Mouse (Mus musculus): ENCODE measurements around the gene Shoc2.
"Not testable (repeated sequence)": the region's sequence is repeated elsewhere in the genome, so short reads cannot be mapped to it uniquely, and the experiment has no call there.

The Shoc2 gene

DNA sequence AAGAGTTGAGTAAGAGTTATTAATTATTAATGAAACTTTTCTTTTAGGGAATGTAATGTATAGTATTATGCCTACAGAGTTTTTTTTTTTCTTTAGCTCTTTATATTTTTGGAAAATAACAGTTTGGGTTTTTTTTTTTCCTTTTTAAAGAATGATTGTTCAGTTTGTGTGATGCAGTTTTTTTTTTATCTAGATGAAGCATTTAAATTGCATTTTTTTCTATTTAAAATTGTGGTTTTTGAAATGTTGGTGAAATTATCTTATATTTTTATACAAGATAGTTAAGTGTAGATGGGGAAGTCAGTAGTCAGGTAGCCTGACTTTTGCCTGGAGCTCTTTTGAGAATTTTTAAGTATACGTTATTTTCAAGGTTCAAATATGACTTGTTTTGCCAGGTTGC lies 17.4 kb upstream of the Shoc2 start:
- intact Hi-C loops (cut with DNase I) = loop anchor here (5.0 kb wide), 1 partner anchor 159 kb away; no protein-coding TSS in a partner anchor

DNA sequence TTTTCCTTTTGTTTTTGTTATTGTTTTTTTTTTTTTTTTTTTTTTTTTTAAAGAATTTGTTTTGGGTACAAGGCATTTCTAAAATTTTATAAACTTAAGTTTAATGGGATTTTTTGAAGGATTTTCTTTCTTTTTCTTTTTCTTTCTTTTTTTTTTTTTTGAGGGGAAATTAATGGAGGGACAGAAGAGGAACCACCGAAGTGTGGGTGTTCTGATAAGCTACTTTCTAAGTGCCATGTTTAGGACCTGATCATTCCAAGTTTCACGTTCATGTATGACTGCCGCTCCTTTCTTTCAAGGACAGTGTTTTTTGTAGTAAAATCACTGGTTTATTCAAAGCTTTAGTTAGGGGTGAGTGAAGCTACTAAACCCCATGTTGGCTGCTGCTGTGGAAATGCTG lies 14.9 kb upstream of the Shoc2 start:
- intact Hi-C loops (cut with DNase I) = loop anchor here (5.0 kb wide), 1 partner anchor 162 kb away; no protein-coding TSS in a partner anchor

DNA sequence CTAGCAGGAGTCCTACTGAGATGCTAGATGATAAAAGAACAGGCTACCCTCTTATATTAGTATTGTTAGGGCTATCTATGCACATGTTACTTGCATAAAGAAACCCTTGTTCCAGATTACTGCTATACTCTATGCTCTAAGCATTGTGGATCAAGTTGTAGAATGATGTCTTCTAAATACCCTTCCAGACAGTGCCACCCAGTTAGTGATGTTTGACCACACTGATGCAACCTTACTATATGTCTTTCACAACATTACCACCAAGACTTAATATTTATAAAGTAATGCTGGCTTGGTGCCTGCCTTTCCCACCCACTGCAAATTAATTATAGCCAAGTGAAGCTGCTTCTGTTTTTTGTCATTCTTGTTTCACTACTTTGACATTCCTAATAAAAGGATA lies 11.1 kb upstream of the Shoc2 start:
- intact Hi-C loops (cut with DNase I) = no loop called here

DNA sequence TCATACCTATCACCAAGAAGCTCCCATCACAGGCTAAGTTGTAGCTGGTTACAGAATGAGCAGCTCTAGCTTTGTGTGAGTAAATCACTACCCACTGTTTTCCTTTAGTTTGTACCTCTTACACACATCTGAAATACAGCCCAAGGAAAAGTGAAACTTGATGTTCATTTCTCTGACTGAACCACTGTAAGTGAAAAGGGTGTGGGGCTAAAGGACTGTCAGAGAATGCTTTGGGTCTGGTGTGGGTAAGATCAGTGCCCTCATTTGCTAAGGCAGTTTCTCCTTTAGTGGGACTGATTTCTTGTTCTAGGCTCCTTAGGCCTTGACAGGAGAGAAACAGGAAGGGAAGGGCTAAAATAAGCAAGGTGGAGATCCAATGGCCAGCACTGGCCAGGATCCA lies 10.1 kb upstream of the Shoc2 start:
- intact Hi-C loops (cut with DNase I) = no loop called here

DNA sequence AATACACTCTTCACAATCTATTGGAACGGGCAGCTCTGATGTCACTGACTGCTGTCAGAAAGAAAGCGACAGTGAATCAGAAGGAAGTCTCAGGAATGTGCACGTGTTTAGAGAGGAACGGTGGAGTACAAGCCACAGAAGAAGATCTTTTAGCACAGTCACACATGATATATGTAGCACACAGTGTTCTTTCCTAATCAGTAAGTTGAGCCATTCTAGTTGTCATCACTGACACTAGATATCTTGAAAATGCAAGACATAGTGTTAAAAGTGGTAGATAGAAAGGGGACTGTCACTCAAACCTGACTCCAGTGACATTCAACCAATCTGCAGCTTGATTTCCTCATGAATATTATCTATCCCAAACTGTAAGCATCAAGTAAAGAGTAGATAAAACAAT lies 4.6 kb upstream of the Shoc2 start:
- intact Hi-C loops (cut with DNase I) = no loop called here

DNA sequence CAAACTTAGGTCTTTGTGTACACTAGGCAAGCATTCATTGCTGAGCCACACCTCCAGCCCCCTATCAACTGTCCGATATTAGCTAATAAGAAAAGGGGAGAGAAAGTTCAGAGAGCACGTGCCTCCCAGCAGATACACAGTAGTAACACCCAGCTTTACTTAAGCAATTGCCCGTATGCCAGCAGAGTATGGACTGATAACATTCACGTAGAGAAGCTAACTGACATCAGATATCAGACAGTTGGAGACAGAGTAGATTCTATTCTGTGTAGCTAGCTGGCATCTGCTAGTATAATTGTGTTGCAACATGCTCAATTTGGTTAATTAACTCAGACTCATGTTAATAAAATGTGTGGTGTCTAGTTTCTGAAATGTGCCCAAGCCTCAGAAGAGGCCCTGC lies 3.0 kb upstream of the Shoc2 start:
- intact Hi-C loops (cut with DNase I) = loop anchor here (5.0 kb wide), 1 partner anchor 34 kb away; no protein-coding TSS in a partner anchor

DNA sequence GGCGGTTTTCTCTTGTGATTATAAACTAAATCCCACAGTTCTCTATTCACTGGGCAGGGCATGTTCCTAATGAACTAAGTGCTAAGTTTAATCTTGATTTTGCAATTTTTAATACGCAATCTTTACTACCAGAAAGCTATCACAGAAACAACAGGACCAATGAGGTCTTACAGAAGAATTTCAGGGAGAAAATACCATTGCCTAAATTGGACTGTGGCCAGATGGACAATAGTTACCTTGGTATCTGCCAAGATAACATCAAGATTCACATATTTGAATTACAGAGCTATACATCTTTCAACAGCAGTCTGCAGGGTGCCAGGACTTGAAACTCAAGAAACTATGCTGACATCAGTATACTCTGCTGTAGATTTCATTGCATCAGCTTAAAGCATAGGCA lies 1.8 kb upstream of the Shoc2 start:
- intact Hi-C loops (cut with DNase I) = loop anchor here (5.0 kb wide), 1 partner anchor 35 kb away; no protein-coding TSS in a partner anchor

DNA sequence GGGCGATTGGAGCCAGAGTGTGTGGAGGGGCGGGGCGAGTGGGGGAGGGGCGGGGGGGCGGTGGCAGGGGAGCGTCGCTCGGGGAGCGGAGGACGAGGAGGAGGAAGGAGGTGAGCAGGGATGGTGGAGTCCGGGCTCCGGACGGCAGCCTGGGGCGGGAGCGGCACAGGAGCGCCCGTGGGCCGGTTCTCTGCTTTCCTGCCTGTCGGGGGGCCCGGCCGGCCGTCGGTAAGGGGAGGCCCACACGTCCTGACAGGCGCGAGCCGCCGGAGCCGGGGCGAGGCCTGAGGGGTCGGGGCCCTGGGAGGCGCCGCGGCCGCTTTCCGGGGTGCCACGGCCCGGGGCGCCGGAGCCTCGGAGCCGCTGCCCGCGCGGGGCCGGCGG lies 672 bp downstream of the Shoc2 start:
- intact Hi-C loops (cut with DNase I) = loop anchor here (5.0 kb wide), 1 partner anchor 37 kb away; no protein-coding TSS in a partner anchor

DNA sequence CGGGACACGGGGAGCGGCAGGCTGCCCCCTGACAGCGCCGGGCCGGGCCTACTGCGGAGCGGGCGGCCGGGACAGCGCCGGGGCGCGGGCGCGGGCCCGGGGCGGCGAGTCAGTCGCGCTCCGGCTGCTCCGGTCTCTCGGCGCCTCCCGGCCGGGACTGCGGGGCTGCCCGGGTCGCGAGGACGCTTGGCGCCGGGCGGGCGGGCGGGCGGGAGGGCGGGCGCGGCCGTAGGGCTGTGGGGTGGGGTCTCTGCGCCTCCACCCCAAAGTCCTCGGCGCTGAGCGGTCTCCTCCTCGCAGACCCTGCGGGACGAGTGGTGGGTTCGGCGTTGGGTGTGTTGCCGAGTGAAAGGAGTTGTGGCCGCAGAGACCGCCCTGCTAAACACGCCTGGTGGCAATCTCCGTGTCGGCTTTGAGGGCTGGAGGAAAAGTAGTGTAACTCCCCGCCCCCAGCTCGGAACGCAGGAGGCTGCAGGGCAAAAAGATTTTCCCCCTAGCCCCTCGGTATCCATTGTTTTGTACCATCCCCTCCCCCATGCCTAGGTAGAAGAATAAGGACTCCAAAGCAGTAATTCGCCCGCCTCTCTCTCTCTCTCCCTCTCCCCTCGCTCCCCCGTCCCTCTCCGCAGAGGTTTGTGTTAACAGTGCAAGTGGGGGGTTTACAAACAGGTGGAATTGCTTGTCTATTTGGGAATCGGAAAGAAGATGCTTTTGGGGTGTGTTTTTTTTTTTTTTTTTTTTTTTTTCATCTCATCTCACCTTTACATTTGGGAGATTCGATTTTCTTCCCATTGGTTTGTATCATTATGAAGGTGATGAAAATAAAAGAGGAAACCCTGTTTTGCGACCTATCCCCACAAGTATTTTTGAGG lies 1.3 kb downstream of the Shoc2 start:
- intact Hi-C loops (cut with DNase I) = no loop called here

DNA sequence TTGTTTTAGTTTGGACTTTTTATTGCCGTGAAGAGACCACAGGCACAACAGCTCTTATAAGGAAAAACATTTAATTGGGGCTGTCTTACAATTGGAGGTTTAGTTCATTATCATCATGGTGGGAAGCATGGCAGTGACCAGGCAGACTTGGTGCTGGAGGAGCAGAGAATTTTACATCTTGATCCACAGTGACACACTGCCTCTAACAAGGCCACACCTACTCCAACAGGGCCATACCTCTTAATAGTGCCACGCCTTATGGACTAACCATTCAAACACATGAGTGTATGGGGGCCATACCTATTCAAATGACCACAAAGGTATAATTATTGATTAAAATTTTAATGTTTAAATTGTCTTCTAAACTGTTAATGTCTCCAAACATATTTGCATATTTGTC lies 13.4 kb downstream of the Shoc2 start:
- intact Hi-C loops (cut with DNase I) = no loop called here

DNA sequence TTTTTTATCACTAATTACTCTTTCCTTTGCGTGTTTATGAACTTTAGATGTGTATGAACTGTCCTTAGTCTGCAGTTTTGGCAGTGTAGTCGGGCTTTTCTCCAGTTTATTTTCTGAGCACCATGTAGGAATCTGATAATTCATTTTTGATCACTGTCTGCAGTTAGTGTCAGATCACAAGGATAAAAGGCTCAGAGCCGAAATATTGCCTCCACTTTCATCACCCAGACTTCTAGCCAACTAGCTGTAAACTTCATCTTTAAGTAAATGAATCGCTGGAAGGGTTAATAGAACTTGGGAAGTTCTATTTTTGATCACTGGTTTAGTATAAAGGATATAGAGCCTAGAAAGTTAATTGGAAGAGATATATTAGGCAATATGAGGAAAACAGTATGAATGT lies 18.4 kb downstream of the Shoc2 start:
- intact Hi-C loops (cut with DNase I) = no loop called here

DNA sequence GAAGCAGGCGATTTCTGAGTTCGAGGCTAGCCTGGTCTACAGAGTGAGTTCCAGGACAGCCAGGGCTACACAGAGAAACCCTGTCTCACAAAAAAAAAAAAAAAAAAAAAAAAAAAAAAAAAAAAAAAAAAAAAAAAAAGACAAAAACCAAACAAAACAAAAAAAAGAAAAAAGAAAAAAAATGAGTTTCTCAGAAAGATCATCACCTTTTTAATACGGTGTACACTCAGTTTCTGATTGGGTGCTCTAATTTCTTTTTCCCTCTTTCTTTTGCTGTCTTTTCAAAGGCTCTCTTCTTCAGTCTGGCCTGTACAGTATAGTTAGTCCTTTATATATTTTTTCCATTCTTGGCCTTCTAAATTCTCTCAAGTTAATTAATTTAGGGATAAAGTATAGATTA lies 20.2 kb downstream of the Shoc2 start:
- intact Hi-C loops (cut with DNase I) = not testable (repeated sequence)

DNA sequence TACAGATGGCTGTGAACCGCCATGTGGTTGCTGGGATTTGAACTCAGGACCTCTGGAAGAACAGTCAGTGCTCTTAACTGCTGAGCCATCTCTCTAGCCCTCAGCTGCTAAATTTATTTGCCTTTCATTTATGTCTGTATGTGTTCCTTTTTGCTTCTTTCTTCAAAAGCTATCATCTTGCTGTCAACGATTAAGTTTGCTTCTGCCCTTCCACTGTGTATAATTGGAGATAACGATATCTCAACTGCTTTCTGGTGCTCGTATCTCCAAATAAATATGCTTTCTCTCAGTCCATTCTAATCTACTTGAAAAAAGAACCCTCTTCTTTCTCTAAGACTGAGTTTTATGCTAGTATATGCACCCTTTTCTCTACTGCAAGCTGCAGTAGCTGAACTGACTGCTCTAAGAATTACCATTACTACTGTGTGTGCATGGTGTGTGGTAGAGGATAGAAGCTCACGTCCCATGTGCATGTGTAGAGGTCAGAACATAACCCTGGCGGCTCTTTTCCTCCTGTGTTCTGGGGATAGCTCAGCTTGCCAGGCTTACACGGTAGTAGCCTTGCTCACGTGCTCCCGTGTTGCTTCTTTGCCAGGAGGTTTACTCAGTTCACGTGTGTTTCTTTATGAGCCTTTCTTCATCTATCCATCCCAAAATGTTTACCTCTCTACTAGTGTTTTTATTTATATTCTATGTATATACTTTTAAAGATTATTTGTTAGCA lies 21.0 kb downstream of the Shoc2 start:
- intact Hi-C loops (cut with DNase I) = no loop called here

DNA sequence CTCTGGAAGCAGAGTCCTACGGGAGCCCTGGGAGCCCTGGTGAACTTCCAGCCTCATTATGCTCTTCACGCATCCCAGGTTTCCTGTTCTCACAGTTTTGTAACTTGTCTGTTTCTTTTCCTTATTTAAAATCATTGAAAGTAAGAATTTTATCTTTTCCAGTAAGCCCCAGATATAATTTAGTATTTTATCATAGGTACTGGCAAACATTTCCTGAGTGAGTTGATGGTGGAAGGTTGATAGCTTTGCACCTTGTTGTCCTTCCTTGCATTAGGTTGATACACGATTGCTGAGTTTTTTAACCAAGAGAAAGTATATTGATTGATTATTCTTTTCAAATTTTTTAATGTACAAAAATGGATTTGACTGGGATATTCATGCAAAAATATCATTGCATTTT lies 25.1 kb downstream of the Shoc2 start:
- intact Hi-C loops (cut with DNase I) = no loop called here

DNA sequence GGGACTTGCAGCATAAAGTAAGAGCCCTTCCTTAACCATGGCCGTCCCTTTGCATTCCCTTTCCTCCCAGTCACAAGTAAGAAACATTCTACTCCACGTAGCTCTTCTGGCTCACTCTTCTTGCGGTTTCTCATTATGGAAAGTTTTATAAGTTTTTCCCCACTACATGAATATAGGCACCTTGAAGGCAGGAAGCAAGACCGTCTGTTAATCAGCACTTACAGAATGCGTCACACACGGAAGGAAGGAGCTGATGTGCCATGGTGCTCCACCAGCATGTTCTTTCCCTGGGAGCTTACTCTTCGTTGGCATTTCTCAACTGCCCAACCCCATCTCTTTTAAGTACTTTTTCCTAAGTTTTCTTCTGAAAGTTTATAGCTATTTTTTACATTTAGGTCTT lies 27.8 kb downstream of the Shoc2 start:
- intact Hi-C loops (cut with DNase I) = no loop called here

DNA sequence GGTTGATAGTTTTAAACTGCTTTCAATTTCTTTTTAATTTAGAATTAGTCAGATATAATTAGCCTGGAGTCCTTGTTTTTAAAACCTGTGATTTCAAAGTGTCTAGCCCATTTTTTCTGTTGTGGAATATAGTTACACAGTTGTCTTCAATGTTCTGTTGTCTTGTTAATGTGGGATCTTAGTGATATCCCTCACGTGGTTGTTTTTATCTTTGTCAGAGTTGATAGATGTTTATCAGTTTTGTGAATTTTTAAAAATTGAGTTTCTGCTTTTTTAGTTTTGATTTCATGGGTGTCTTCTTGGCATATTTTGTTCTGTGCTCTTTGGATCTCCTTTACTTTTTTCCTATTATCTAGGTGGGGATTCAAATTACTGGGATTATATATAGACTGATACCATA lies 29.6 kb downstream of the Shoc2 start:
- intact Hi-C loops (cut with DNase I) = no loop called here

DNA sequence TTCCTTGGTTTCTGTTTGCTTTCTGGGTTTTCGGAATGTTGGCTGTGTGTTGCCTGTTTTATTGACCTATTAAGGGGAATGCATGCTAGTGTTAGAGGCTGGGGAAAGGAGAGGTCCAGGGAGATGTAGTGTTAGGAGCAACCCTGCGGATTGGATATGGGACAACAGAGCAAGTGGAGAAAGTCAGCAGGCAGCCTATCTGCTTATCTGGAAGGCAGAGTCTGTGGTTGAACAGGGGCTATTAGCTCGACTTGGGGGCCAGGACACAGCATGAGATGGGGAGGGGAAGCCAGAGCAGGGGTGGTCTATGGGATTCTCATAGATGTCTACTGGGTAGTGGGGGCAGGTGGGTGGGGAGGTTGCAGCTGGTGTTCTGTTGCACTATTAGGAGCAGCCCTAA lies 37.9 kb downstream of the Shoc2 start:
- intact Hi-C loops (cut with DNase I) = no loop called here

DNA sequence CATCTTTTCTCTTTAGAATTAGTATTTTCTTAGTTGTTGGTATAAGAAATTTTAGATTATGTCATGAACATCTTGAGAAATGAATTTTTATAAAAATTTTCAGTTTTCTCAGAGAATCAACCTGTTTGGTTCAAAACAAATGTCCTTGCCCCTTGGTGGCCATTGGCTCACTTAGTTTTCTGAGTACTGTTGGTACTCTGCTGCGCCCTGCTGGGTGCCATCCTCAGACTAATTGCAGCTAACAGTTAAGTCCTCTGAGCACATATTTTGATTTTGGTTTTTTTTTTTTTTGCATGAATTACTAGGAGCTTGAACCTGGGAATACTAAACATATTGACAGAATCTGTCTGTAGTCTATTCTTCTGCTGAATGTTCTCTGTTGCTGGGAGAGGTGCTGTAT lies 39.2 kb downstream of the Shoc2 start:
- intact Hi-C loops (cut with DNase I) = no loop called here

DNA sequence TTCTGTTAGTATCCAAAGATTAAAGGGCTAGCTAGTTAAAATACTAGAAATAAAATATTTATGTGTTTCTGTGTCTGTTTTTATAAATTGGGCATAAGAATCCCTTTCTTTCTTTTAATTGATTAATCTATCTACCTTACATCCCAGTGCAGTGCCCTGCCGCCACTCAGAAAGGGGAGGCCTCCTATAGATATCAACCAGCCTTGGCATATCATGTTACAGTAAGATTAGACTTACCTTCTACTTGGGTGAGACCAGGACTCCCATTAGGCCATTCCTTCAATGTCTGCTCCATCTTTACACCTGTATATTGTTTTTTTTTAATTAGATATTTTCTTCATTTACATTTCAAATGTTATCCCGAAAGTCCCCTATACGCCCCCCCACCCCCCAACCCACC lies 40.5 kb downstream of the Shoc2 start:
- intact Hi-C loops (cut with DNase I) = no loop called here

DNA sequence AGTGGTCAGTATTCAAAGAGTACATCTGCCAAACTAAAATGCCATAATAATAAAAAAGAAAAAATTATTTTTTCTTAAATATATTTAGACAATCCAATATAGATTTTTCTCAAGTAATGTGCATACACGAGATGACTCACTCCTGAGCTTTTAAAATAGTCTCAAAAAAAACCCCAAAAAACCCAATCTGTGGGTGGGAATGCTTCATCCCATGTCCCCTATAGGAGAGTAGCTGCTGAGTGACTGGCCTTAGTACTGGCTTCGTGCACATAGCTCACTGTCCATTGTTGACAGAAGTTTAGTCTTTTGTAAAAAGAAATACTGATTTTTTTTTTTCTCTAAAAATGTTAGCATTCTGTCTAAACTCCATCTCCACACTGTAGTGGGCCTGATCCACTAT lies 46.4 kb downstream of the Shoc2 start:
- intact Hi-C loops (cut with DNase I) = no loop called here

DNA sequence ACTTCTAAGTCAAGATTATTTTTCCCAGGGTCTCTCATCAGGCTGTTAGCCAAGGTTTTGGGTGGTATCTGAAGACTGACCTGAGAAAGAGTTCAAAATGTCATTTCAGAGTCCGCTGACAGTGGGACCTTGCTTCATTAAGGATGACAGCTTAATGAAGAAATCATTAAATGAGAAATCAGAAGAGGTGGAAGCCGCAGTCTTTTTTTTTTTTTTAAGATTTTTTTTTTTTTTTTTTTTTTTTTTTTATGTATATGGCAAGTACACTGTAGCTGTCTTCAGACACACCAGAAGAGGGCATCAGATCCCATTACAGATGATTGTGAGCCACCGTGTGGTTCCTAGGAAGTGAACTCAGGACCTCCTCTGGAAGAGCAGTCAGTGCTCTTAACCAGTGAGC lies 49.8 kb downstream of the Shoc2 start:
- intact Hi-C loops (cut with DNase I) = no loop called here

DNA sequence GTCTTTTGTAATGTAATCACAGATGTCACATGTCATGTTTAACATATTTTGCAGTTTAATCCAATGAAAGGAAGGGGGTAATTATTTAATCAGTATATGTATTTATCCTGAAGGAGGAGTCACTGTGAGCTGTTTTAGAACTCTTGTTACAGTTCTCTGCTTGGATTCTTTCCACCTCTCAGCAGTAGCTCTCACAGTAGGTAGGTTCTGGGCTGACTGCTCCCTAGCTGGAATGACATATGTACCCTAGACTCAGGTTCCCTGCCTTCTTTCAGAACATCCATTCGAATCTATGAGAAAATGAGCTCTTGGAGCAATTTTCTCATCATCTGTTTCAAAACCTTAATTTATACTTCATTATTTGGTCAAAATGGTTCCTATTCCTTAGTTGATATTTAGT lies 50.2 kb downstream of the Shoc2 start:
- intact Hi-C loops (cut with DNase I) = no loop called here

DNA sequence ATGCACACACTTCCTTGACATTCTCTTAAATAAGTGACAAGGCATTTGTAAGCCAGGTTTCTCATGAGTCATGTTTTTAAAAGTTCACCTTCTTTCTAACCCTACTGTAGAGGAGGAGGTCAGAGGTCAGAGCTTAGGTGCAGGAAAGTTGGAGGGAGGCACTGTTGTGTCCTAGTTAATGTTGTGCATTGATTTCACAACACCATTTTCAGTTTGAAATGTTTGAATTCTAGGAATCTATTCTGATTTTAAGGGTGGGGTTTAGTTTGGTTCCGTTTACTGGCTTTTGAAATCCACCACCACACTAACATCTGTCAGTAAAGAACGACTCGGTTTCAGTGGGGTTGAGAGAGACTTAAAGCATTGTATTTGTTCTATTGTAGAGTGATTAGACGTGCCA lies 66.9 kb downstream of the Shoc2 start:
- intact Hi-C loops (cut with DNase I) = no loop called here

All from adrenal gland (tissue).